In genomic region chr17:51462137-51462880, GRCm38 (mm10) we compare ENCODE assay signal across 10 mouse cellular contexts.
DNase-seq lines count a peak whose midpoint lies in the region; ATAC-seq lines count a peak whose summit lies in the region.
"Had no signal": no experiment of that assay in that cellular context is flagged by ENCODE, and none has a peak within 500 bp of the region (broad histone marks: within the 10 kb centered on the region; RNA-seq: fewer than 3 reads in every experiment).

No protein-coding gene starts in this region.

- H3K27me3 ChIP-seq in embryonic facial prominence, embryonic 13.5 days: 0 out of 2 replicates have a peak, but pooled peaks cover 4% of the 10 kb centered on the region
- no peaks in the 10 kb centered on the region; the same call in 1 of the 2 replicates for H3K27me3 ChIP-seq in hindbrain, embryonic 12.5 days
- no peaks in the 10 kb centered on the region for H3K27me3 ChIP-seq in midbrain, embryonic 16.5 days (ENCODE audit: control insufficient read depth, insufficient read depth, low read depth, low read length)

- no peak overlapping the region for H3K27ac ChIP-seq in embryonic facial prominence, embryonic 13.5 days
- H3K27ac ChIP-seq in hindbrain, embryonic 12.5 days: no peak overlapping the region
- H3K27ac ChIP-seq in midbrain, embryonic 16.5 days (ENCODE audit: low read length): no peak overlapping the region
- H3K27ac ChIP-seq: layer of hippocampus, adult 2 months had no signal

- ATAC-seq in embryonic facial prominence, embryonic 13.5 days (ENCODE audit: insufficient number of reproducible peaks, insufficient read depth, low FRiP score, low TSS enrichment, low read depth): no peak
- peak; percentile 54; the same call in 1 of the 2 replicates for ATAC-seq in hindbrain, embryonic 12.5 days (ENCODE audit: low FRiP score)
- 0 out of 2 replicates have a peak, but pooled peaks have one; percentile 32 for ATAC-seq in midbrain, embryonic 16.5 days

- H3K4me2 ChIP-seq in embryonic facial prominence, embryonic 13.5 days: peak overlapping the region; percentile 45; the same call in 1 of the 2 replicates
- H3K4me2 ChIP-seq in hindbrain, embryonic 12.5 days (replicated peaks): peak overlapping the region; percentile 37
- H3K4me2 ChIP-seq in midbrain, embryonic 16.5 days (ENCODE audit: low read length): peak overlapping the region; percentile 42

- no peaks in the 10 kb centered on the region for H3K9me3 ChIP-seq in embryonic facial prominence, embryonic 13.5 days
- no peaks in the 10 kb centered on the region for H3K9me3 ChIP-seq in hindbrain, embryonic 12.5 days (replicated peaks)
- H3K9me3 ChIP-seq in midbrain, embryonic 16.5 days (replicated peaks; ENCODE audit: control insufficient read depth, low read length, poor library complexity, severe bottlenecking): no peaks in the 10 kb centered on the region

- no peaks in the 10 kb centered on the region for H3K36me3 ChIP-seq in embryonic facial prominence, embryonic 13.5 days
- H3K36me3 ChIP-seq in hindbrain, embryonic 12.5 days: no peaks in the 10 kb centered on the region
- H3K36me3 ChIP-seq in midbrain, embryonic 16.5 days (ENCODE audit: control insufficient read depth, insufficient read depth, low read length): no peaks in the 10 kb centered on the region

- no peak overlapping the region for H3K9ac ChIP-seq in embryonic facial prominence, embryonic 13.5 days
- H3K9ac ChIP-seq in hindbrain, embryonic 12.5 days: no peak overlapping the region
- H3K9ac ChIP-seq in midbrain, embryonic 16.5 days (ENCODE audit: low read depth, low read length): no peak overlapping the region

- H3K4me3 ChIP-seq in embryonic facial prominence, embryonic 13.5 days: no peak overlapping the region
- H3K4me3 ChIP-seq in hindbrain, embryonic 12.5 days: no peak overlapping the region
- H3K4me3 ChIP-seq in midbrain, embryonic 16.5 days (ENCODE audit: low read depth, low read length): no peak overlapping the region

- H3K4me1 ChIP-seq in embryonic facial prominence, embryonic 13.5 days: no peaks in the 10 kb centered on the region
- peaks cover 11% of the 10 kb centered on the region; the same call in 1 of the 2 replicates for H3K4me1 ChIP-seq in hindbrain, embryonic 12.5 days
- H3K4me1 ChIP-seq in midbrain, embryonic 16.5 days (ENCODE audit: control insufficient read depth, insufficient read depth, low read length): peaks cover 7% of the 10 kb centered on the region; the same call in 1 of the 2 replicates

- WGBS in embryonic facial prominence, embryonic 13.5 days: 53% methylated on average over 5 of the region's 5 CpGs
- 31% methylated on average over 5 of the region's 5 CpGs for WGBS in hindbrain, embryonic 12.5 days
- WGBS in midbrain, embryonic 16.5 days: 25% methylated on average over 5 of the region's 5 CpGs

- DNase-seq in embryo, embryonic 10.5 days (ENCODE audit: low spot score): peak; percentile 15
- no peak for DNase-seq in embryo, embryonic 11 days
- no peak for DNase-seq in frontal cortex, postnatal 25 days (ENCODE audit: low spot score in 2 of 2)
- no peak for DNase-seq in thymus, postnatal 14 days
- no peak for DNase-seq in spleen, postnatal 10 days (ENCODE audit: low spot score in 2 of 2)
- DNase-seq: cerebellum, adult 9-10 months had no signal
